Mouse (Mus musculus) heart, adult 2 months (tissue): ENCODE measurements around the gene Unc79. TPM values are rescaled to one million over a fixed set of nuclear protein-coding genes. Genes with fewer than 3 reads are reported as not detected.
A peak's percentile ranks its signal among the peaks of the same experiment; 100 is the strongest.

Experiments
- DNase-seq, 2 experiments: peaks; one replicate each; pipeline ENCODE4 v3.0.0; 2021
- H3K27ac ChIP-seq: fragments of 200-600 bp; 2 replicates; pipeline ENCODE4 v1.8.1; 2022
- H3K27me3 ChIP-seq: fragments of 200-500 bp; 2 replicates; pipeline ENCODE4 v1.6.1; 2012; ENCODE audit warnings: mild to moderate bottlenecking, low read length, inconsistent platforms, mixed read lengths; ENCODE audit not compliant: control insufficient read depth, insufficient read depth
- H3K36me3 ChIP-seq: fragments of 200-500 bp; 2 replicates; pipeline ENCODE4 v1.6.1; 2012; ENCODE audit warnings: low read length, inconsistent platforms; ENCODE audit not compliant: control insufficient read depth, insufficient read depth
- H3K4me1 ChIP-seq: fragments of 200-500 bp; 2 replicates; pipeline ENCODE4 v1.6.1; 2011; ENCODE audit warnings: low read length; ENCODE audit not compliant: control insufficient read depth, insufficient read depth
- H3K4me3 ChIP-seq: fragments of 200-600 bp; 2 replicates; pipeline ENCODE4 v1.8.1; 2022
- H3K79me2 ChIP-seq: fragments of 200-500 bp; replicated peaks from 2 replicates; pipeline ENCODE4 v1.6.1; 2012; ENCODE audit warnings: mild to moderate bottlenecking, inconsistent platforms, low read length, moderate library complexity, mixed read lengths; ENCODE audit not compliant: control insufficient read depth, insufficient read depth
- H3K9ac ChIP-seq: fragments of 200-500 bp; 2 replicates; pipeline ENCODE4 v1.6.1; 2012; ENCODE audit warnings: low read depth, mild to moderate bottlenecking, control low read depth, inconsistent platforms, low read length, mixed read lengths
- CTCF ChIP-seq: fragments of 200-600 bp; IDR thresholded peaks from 2 replicates; pipeline ENCODE4 v1.8.1; 2022; ENCODE audit warnings: antibody characterized with exemption, mild to moderate bottlenecking, moderate library complexity
- EP300 ChIP-seq: fragments of 200-500 bp; IDR thresholded peaks from 2 replicates; pipeline ENCODE4 v1.6.1; 2011; ENCODE audit warnings: low read depth, low read length, control low read depth; ENCODE audit not compliant: insufficient read depth
- POLR2A ChIP-seq: fragments of 200-500 bp; IDR thresholded peaks from 2 replicates; pipeline ENCODE4 v1.6.1; 2011; ENCODE audit warnings: mild to moderate bottlenecking, low read depth, low read length, control low read depth; ENCODE audit not compliant: insufficient read depth
- WGBS: fragments of 180-500 bp; shearing (Covaris S2); methylation state at CpG from one replicate; pipeline ENCODE4 v1.1.7; 2018; 5-methylcytosine and 5-hydroxymethylcytosine counted together
- intact Hi-C: fragments of 180-260 bp; cut with DNase I; formaldehyde crosslinking; loops from one replicate; pipeline ENCODE4 v1.15.1; 2025
- polyA plus RNA-seq: library from polyadenylated mRNA; depleted of rRNA; stranded (reverse); fragments of >200 nt; gene quantifications from 2 replicates; pipeline ENCODE4 v1.2.3, GENCODE M21; 2012
- total RNA-seq, 2 experiments: library from RNA; stranded (reverse); gene quantifications; 2 replicates each; pipeline ENCODE4 v1.2.3; 2021

The Unc79 gene
- total and polyA plus RNA-seq, 3 experiments, result 0.05 to 0.20 (median 0.05) TPM

DNA sequence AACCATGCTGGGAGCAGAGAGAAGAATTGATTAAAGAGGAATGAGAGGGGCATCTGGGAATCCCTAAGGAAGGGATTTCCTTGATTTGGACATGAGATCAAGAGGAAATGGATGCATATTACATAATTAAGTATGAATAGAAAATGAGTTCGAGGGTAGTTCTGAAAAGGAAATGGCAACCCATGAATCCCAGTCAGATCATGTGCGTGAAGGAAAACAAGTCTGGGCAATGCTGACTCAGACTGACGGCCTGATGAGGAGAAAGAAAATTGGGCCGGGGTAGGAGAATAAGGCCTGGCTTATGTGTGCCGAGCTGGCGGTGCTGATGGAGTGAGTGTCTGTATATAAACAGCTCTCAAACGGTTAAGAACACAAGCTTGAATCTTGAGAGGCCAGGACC, 17.9 kb upstream of the Unc79 start:
- Histone ChIP-seq H3K4me3 (no peak overlapping the region), H3K27ac (no peak overlapping the region), H3K4me1 (no peaks in the 10 kb centered on the region), H3K36me3 (no peaks in the 10 kb centered on the region), H3K79me2 (no peaks in the 10 kb centered on the region), H3K27me3 (no peaks in the 10 kb centered on the region), H3K9ac (no peak overlapping the region)
- intact Hi-C loops, result no loop called here
- DNase-seq, result no peak
- no peak for TF ChIP-seq POLR2A
- TF ChIP-seq EP300, result no peak
- no peak for TF ChIP-seq CTCF
- WGBS, result 77% methylated on average over 7 of the region's 7 CpGs

DNA sequence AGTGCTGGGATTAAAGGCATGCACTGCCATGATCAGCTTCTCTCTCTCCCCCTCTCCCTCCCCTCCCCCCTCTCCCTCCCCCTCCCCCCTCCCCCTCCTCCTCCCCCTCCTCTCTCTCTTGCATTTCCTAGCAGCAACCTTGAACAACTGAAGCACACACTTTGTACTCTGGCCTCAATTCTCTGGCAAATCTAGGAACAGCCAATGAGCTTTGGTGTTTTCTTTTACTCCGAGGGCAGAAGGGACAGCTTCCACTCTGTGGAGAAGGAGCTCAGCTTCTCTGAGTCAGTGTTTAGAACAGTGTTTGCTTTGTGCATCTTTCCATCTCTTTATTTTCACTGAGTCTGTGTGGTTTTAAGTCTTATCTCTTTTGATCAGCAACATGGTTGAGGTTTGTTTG, 12.8 kb upstream of the Unc79 start:
- TF ChIP-seq EP300 (no peak), POLR2A (no peak), CTCF (no peak)
- intact Hi-C loops, result no loop called here
- Histone ChIP-seq H3K4me1 (no peaks in the 10 kb centered on the region), H3K27ac (no peak overlapping the region), H3K79me2 (no peaks in the 10 kb centered on the region), H3K27me3 (no peaks in the 10 kb centered on the region), H3K4me3 (no peak overlapping the region), H3K36me3 (no peaks in the 10 kb centered on the region), H3K9ac (no peak overlapping the region)
- 32% methylated on average over 1 of the region's 1 CpGs for WGBS
- no peak for DNase-seq

DNA sequence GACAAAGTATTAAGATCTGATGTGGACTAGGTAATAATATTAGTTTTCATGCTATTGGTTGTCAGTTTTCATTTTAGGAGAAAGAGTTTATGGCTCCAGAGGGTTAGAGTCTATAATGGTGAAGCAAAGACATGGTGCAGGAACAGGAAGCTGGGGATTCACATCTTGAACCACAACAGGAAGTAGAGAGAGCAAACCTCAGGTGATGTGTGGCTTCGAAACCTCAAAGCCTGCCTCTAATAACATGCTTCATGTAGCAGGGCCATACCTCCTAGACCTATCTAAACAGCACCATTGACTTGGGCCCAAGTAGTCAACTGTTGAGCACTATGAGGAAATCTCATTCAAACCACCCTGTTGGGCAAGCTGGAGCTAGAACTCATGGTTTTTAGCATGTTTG, 3.1 kb upstream of the Unc79 start:
- H3K4me3 ChIP-seq, result no peak overlapping the region
- no peak for TF ChIP-seq EP300
- no peak for TF ChIP-seq CTCF
- TF ChIP-seq POLR2A, result no peak

DNA sequence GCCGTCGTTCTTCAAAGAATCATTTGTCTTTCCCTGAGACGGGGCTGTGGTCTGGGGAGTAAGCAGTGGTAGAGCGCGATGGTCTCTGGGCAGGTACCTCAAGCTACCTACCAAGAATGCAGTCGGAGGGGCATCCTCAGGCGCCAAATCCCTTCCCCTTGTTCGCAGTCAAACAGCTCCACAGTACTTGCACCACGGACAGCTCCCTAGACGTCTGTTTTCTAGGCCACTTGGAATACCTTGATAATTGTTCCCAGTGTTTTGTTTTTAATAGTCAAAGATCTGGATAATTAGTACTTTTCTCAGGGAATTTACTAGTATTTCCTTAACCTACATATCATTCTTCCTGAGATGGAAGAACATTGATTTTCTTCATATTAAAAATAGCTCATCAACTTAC, 833 bp upstream of the Unc79 start:
- Histone ChIP-seq H3K27me3 (no peaks in the 10 kb centered on the region), H3K79me2 (no peaks in the 10 kb centered on the region), H3K4me3 (no peak overlapping the region), H3K27ac (no peak overlapping the region), H3K9ac (no peak overlapping the region), H3K36me3 (no peaks in the 10 kb centered on the region), H3K4me1 (peaks cover 2% of the 10 kb centered on the region)
- intact Hi-C loops, result no loop called here
- 24% methylated on average over 10 of the region's 10 CpGs for WGBS
- DNase-seq, result no peak
- TF ChIP-seq CTCF (no peak), EP300 (no peak), POLR2A (no peak)

More for the DNA sequence above, 3.1 kb upstream of the Unc79 start:
- no peak overlapping the region for H3K27ac ChIP-seq
- 87% methylated on average over 1 of the region's 1 CpGs for WGBS
- H3K27me3 ChIP-seq, result no peaks in the 10 kb centered on the region
- peaks cover 2% of the 10 kb centered on the region for H3K4me1 ChIP-seq
- intact Hi-C loops, result no loop called here
- H3K36me3 ChIP-seq, result no peaks in the 10 kb centered on the region
- H3K9ac ChIP-seq, result no peak overlapping the region
- no peaks in the 10 kb centered on the region for H3K79me2 ChIP-seq
- DNase-seq, result no peak

DNA sequence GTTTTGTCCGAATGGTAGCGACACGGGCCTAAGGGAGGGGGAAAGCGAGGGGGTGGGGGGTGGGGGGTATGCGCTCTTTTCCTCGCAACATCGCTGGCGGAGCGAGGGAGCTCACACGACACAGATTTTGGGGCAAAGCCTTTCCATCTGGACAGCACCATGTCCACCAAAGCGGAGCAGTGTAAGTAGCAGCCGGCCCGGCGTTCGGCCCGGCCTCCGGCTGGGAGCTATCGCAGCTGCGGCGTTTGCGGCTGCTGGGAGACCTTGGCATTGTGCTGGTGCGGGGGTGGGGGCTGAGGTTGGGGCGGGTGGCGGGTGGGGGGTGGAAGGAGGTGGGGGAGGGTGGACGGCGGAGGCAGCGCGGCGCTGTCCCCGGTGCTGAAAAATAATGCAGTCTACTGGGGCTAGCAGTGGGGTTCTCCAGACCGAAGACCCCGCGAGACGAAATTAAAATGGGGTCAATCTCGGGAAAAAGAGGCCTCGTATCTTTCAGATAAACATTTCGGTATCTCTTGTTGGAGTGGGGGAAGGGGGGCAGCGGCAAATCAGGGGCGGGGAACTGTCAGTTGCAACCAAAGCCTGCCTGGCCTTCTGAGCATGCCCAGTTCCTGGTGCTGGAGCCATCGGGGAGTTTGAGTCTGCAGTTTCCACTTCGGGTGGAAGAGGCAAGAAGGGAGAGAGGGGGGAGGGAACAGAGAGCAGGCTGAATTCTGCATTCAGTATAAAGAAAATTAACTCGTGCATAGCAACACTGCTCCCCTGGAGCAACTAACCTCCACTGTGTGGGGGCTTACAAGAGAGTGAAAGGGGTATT, 943 bp downstream of the Unc79 start:
- peak; percentile 9 to 39 for DNase-seq
- no peaks in the 10 kb centered on the region for H3K27me3 ChIP-seq
- no peaks in the 10 kb centered on the region for H3K79me2 ChIP-seq
- 2% methylated on average over 41 of the region's 42 CpGs for WGBS
- peak overlapping the region; percentile 27; the same call in 1 of the 2 replicates for H3K4me3 ChIP-seq
- no peak overlapping the region for H3K9ac ChIP-seq
- peaks cover 2% of the 10 kb centered on the region for H3K4me1 ChIP-seq
- intact Hi-C loops, result no loop called here
- no peak for TF ChIP-seq EP300
- no peak for TF ChIP-seq POLR2A
- TF ChIP-seq CTCF, result no peak
- H3K36me3 ChIP-seq, result no peaks in the 10 kb centered on the region
- no peak overlapping the region for H3K27ac ChIP-seq

DNA sequence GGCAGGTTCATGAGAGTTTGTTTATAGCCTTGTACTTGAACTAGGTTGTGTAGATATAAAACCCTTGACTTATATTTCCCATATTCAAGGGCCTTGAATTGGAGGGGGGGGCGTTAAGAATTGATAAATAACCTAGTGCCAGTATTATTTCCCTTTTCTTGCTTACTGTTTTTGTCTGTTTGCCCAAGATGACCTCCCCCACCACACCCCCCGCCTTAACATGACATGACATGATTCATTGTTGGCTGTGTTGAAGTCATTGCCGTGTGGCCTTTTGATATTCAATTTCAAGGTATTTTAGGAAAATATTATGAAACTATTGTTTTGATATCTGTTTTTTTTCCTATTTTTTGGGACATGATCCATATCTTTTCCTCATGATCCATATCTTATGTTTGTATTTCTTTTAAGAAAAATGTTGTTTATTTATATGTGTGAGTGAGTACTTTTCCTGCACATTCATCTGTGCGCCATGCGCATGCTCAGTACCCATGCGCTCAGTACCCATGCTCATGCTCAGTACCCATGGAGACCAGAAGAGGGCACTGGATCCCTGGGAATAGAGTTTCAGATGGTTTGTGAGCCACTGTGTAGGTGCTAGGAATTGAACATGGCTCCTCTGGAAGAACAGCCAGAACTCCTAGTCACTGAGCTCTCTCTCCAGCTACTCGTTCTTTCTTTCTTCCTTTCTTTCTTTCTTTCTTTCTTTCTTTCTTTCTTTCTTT, 11.6 kb downstream of the Unc79 start:
- Histone ChIP-seq H3K4me1 (no peaks in the 10 kb centered on the region), H3K9ac (no peak overlapping the region), H3K4me3 (no peak overlapping the region), H3K36me3 (no peaks in the 10 kb centered on the region), H3K27ac (no peak overlapping the region), H3K79me2 (no peaks in the 10 kb centered on the region), H3K27me3 (no peaks in the 10 kb centered on the region)
- DNase-seq, result no peak
- 81% methylated on average over 7 of the region's 7 CpGs for WGBS
- intact Hi-C loops, result no loop called here
- no peak for TF ChIP-seq POLR2A
- no peak for TF ChIP-seq CTCF
- no peak for TF ChIP-seq EP300
